Mouse (Mus musculus) thymus, postnatal 4 days (tissue): ENCODE results near the gene Psmd3.

Experiments
- DNase-seq: peaks from one replicate; pipeline ENCODE4 v3.0.0; 2021

Psmd3 gene

DNA sequence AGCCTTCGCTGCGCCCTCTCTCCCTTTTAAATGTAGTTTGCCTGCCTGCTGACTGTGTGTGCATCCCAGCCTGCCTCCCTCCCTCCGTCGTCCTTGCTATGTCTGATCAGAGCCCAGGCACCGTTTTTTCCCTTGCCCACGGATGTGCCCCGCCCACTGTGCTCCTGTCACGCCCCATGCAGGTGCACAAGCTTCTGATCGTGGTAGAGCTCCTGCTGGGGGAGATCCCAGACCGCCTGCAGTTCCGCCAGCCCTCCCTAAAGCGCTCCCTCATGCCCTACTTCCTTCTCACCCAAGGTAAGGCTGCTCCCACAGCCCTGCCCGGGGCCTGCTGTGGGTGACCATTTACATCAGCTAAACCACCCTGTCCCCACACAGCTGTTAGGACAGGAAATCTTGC lies 10.8 kb downstream of the Psmd3 start:
- DNase-seq = peak; percentile 87

- no peak for DNase-seq
These were observed 11.4 kb downstream of the Psmd3 start for GRCm38 (mm10) chr11:98693746-98694145.

DNA sequence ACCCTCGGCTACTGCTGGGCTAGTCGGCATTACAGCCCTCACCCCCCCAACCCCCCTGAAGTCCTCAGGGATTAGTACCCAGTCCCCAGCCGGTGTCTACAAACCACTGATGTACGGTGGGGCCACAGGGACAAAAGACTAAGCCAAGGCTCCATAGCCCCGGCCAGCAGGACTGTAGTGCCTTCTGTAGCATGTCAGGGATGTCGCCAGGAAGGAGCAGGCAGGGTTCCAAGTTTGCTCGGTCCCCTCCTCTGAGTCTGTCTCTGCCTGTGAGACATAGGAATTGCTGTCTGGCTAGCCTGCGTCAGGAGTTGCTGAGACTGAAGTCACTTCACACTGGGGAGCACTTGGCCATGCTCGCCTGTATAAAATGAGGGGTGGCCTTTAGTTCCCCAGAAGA lies 11.9 kb downstream of the Psmd3 start:
- DNase-seq = no peak

DNA sequence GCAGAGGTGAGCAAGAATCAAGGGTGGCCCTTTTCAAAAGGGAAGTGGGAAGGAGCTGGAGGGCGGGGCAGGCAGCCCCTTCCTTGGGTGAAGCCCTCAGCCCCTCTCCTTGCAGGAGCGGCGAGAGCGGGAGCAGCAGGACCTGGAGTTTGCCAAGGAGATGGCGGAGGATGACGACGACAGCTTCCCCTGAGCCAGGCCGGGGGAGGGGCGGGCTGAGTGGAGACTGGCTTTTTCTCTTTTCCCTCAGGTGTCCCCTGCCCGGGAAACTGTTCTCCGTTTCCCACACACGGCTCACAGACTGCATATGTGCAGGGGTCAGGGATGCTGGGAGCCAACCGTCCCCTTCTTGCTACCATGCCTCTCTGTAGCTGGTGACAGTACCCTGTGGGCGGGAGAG lies 13.1 kb downstream of the Psmd3 start:
- DNase-seq = no peak

DNA sequence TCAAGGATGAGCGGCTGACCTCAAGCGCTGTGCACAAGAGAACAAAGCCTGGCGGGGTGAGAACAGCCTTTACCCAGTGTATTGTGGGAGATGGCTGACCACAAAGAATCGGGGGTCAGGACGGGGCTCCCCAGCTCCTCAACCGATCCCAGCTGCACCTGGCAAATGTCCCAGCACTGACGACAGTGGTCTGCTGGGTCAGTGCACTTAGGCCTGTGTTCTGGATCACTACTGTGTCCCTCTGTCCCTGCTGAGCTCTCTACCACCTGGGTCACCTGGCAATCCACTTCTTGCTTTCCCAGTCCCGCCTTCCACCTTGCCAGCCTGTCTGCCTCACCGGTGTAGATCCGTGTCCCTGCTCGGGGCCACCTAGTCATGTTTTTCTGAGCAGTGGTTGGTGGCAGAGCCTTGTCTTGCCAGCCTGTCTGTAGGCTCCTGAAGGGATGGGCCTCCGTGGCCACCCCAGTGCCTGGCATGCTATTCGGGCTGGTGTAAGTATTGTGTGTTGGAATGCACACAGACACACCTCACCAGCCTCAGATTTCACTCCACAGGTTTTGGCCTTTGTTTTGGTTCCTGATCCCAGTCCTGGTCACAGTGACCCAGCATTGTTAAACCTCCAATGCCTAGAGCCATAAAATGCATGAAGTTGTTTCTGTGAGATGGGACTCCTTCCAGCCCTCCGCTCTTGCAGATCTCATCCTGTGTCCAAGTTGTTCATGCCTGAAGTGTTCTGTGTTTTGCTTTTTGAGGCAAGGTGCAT lies 14.3 kb downstream of the Psmd3 start:
- no peak for DNase-seq

- no peak for DNase-seq
These were observed 14.9 kb downstream of the Psmd3 start for GRCm38 (mm10) chr11:98697225-98697624.

- no peak for DNase-seq
These were observed 16.7 kb downstream of the Psmd3 start for GRCm38 (mm10) chr11:98698849-98699640.

- peak; percentile 89 for DNase-seq
These were observed 17.6 kb downstream of the Psmd3 start for GRCm38 (mm10) chr11:98699911-98700310.

GRCm38 (mm10) chr11:98701213-98701670 lies 18.9 kb downstream of the Psmd3 start, which contains the start of gene Csf3:
Gene Csf3 (plus strand): TSS chr11:98701263.
- no peak for DNase-seq

GRCm38 (mm10) chr11:98702323-98702722 lies 20.0 kb downstream of the Psmd3 start:
- DNase-seq = no peak

DNA sequence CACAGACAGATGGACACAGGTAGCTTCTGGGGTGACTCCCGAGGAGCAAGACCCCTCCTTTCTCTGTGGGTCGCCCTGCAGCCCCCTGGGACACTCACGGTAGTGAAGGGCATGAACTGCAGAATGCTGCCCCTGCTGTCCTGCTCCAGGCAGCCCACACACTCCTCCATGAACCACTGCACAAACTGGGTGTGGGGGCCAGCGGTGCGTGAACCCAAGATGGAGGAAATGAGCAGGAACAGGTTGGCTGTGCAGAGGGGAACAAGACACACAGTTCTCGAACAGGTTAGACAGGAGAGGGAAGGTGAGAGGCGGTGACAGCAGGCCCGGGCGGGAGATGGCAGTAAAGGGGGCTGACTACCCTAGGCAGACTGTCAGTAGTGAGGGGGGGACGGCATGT lies 22.7 kb downstream of the Psmd3 start:
- DNase-seq = no peak

- DNase-seq = no peak
These were observed 25.3 kb downstream of the Psmd3 start for GRCm38 (mm10) chr11:98707401-98708281.

- no peak for DNase-seq
These were observed 26.1 kb downstream of the Psmd3 start for GRCm38 (mm10) chr11:98708282-98708956.

DNA sequence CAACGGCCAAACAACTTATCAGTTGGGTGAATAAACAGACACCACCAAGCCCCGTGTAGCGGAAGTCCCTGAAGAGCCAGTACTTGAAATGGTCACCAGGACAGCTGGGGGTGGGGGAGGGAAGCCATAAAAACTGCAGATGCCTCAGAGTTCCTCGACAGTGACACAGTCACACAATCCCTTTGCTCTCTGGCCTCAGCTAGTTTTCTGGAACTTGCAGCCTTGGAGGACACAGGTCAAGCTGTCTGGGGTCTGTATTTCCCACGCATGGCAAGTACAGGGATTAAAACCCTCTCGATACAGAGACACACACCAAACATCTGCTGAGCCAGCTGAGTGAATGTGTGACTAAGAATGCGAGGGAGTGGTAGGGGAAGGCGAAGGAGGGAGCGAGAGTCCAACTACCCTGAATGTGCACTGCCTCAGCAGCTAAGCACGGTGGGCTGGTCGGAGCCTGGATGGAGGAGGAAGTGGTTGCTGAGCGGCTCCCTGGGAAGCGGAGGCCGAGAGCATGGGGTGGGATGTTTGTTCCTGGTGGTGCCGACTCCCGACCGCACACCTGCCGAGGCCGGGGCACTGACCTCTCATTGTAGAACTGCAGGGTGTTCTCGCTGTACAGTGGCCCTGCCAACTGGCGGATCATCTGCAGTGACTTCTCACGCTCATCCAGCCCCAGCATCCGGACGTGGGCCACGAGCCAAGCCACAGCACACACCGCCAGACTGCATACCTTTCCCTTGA lies 26.8 kb downstream of the Psmd3 start:
- no peak for DNase-seq

- DNase-seq = peak; percentile 88
These were observed 28.2 kb downstream of the Psmd3 start for GRCm38 (mm10) chr11:98710416-98711045.

GRCm38 (mm10) chr11:98711046-98711434 lies 28.7 kb downstream of the Psmd3 start:
- DNase-seq = no peak

- peak; percentile 61 for DNase-seq
These were observed 29.7 kb downstream of the Psmd3 start for GRCm38 (mm10) chr11:98712009-98712408.

GRCm38 (mm10) chr11:98713703-98714102 lies 31.3 kb downstream of the Psmd3 start:
- peak; percentile 34 for DNase-seq

GRCm38 (mm10) chr11:98715946-98716345 lies 33.6 kb downstream of the Psmd3 start:
- DNase-seq = no peak

DNA sequence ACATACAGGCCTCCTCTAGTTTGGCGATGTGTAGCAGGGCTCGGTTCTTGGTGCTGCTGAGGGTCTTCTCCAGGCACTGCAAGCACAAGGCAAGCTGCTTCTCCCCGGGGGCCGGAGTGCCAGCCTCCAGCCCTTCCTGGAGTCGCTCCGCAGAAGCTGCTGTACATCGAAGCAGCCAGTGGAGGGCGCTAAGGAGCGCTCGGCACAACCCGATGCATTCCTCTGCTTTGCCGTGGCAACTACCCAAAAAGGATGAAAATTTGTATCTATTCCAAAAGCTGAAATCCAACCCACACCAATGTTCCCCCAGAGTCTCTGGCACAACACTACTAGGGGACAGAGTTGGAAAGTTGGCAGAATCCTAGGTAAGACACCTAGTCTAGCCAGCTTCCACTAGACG lies 35.5 kb downstream of the Psmd3 start:
- peak; percentile 78 for DNase-seq

- DNase-seq = no peak
These were observed 38.4 kb downstream of the Psmd3 start for GRCm38 (mm10) chr11:98720756-98721155.
